ENCODE assay signal across 20 mouse cellular contexts in genomic region chr4:63556665-63557064, GRCm38 (mm10). TPM values are rescaled to one million over a fixed set of nuclear protein-coding genes. Genes with fewer than 3 reads are reported as not detected.
DNase-seq lines count a peak whose midpoint lies in the region; ATAC-seq and TF ChIP-seq lines count a peak whose summit lies in the region.
"Had no signal": no experiment of that assay in that cellular context is flagged by ENCODE, and none has a peak within 500 bp of the region (broad histone marks: within the 10 kb centered on the region; RNA-seq: fewer than 3 reads in every experiment).

No protein-coding gene starts in this region.

- TF ChIP-seq EP300 in CH12.LX (IDR thresholded peaks at IDR 0.05; ENCODE audit: low read length), result no peak

- in situ Hi-C loops in CH12.LX (cut with MboI; ENCODE audit: low pct_ligation_motif_present, low pct_unique_long_range_greater_than_20kb, low sequenced_read_pairs), result loop anchor here (25.0 kb wide), 1 partner anchor 344 kb away; the partner anchor contains the start of gene Col27a1

- H3K36me3 ChIP-seq in heart, embryonic 12.5 days, result peaks cover 20% of the 10 kb centered on the region
- H3K36me3 ChIP-seq in kidney, postnatal 0 days (ENCODE audit: insufficient read depth, low read length), result peaks cover 20% of the 10 kb centered on the region
- peaks cover 15 to 36% of the 10 kb centered on the region in 2 experiments for H3K36me3 ChIP-seq in CH12.LX (replicated peaks in 1 of 2; ENCODE audit: control insufficient read depth in 1 of 2, insufficient read depth in 1 of 2, low read length in 1 of 2)
- peaks cover 14% of the 10 kb centered on the region for H3K36me3 ChIP-seq in liver, embryonic 15.5 days (replicated peaks)

- TF ChIP-seq RAD21 in CH12.LX (IDR thresholded peaks at IDR 0.05; ENCODE audit: low read depth, low read length), result no peak

- no peak for DNase-seq in heart, adult 18-20 months
- no peak for DNase-seq in kidney, postnatal 0 days (ENCODE audit: low spot score)
- no peak for DNase-seq in kidney, postnatal 36 days
- DNase-seq in CH12.LX (ENCODE audit: extremely low read depth), result no peak
- DNase-seq in cerebellum, adult 18-20 months, result no peak
- no peak for DNase-seq in adipocyte (ENCODE audit: low spot score)
- DNase-seq: lung, postnatal 14 days had no signal

- peak overlapping the region; percentile 75; the same call in 1 of the 2 replicates for H3K4me2 ChIP-seq in heart, embryonic 12.5 days
- H3K4me2 ChIP-seq in kidney, postnatal 0 days (ENCODE audit: low read length), result no peak overlapping the region
- no peak overlapping the region for H3K4me2 ChIP-seq in CH12.LX (ENCODE audit: insufficient read depth, low read depth, poor library complexity, severe bottlenecking)
- H3K4me2 ChIP-seq in liver, embryonic 15.5 days, result no peak overlapping the region
- H3K4me2 ChIP-seq: embryonic facial prominence, embryonic 13.5 days; hindbrain, embryonic 15.5 days; midbrain, embryonic 13.5 days had no signal

- H3K9me3 ChIP-seq in heart, embryonic 12.5 days (replicated peaks), result no peaks in the 10 kb centered on the region
- H3K9me3 ChIP-seq in kidney, postnatal 0 days (replicated peaks; ENCODE audit: low read length), result no peaks in the 10 kb centered on the region
- H3K9me3 ChIP-seq in CH12.LX (replicated peaks; ENCODE audit: low read length), result no peaks in the 10 kb centered on the region
- no peaks in the 10 kb centered on the region for H3K9me3 ChIP-seq in liver, embryonic 15.5 days (replicated peaks)
- H3K9me3 ChIP-seq: embryonic facial prominence, embryonic 13.5 days; hindbrain, embryonic 15.5 days; midbrain, embryonic 13.5 days had no signal

- no peak for TF ChIP-seq CTCF in kidney, postnatal 0 days (IDR thresholded peaks at IDR 0.05; ENCODE audit: low read depth)
- no peak for TF ChIP-seq CTCF in CH12.LX (conservative IDR thresholded peaks at IDR 0.05 in 1 of 2, IDR thresholded peaks at IDR 0.05 in 1 of 2; ENCODE audit: low read depth in 2 of 2, low read length in 2 of 2)

- dilution Hi-C loops in CH12.LX (cut with MboI; ENCODE audit: extremely low pct_ligation_motif_present, extremely low pct_unique_long_range_greater_than_20kb, low sequenced_read_pairs), result no loop called here

- no peak for ATAC-seq in heart, embryonic 12.5 days (ENCODE audit: insufficient number of reproducible peaks, low FRiP score)
- no peak for ATAC-seq in kidney, postnatal 0 days (replicated peaks; ENCODE audit: low FRiP score, low read depth)
- ATAC-seq in liver, embryonic 15.5 days (ENCODE audit: insufficient read depth), result no peak
- ATAC-seq: midbrain, embryonic 13.5 days had no signal

- no peaks in the 10 kb centered on the region for H3K79me2 ChIP-seq in CH12.LX (replicated peaks; ENCODE audit: control insufficient read depth, extremely low read depth, insufficient read depth, poor library complexity, severe bottlenecking)

- H3K27me3 ChIP-seq in heart, embryonic 12.5 days (replicated peaks), result no peaks in the 10 kb centered on the region
- no peaks in the 10 kb centered on the region for H3K27me3 ChIP-seq in kidney, postnatal 0 days (ENCODE audit: insufficient read depth, low read length)
- no peaks in the 10 kb centered on the region for H3K27me3 ChIP-seq in CH12.LX (replicated peaks)
- H3K27me3 ChIP-seq in liver, embryonic 15.5 days, result no peaks in the 10 kb centered on the region
- H3K27me3 ChIP-seq: embryonic facial prominence, embryonic 13.5 days; hindbrain, embryonic 15.5 days had no signal

- H3K4me3 ChIP-seq in heart, embryonic 12.5 days, result no peak overlapping the region
- no peak overlapping the region for H3K4me3 ChIP-seq in kidney, postnatal 0 days (replicated peaks; ENCODE audit: low read depth, low read length)
- no peak overlapping the region for H3K4me3 ChIP-seq in CH12.LX (replicated peaks in 1 of 3; ENCODE audit: low read depth in 2 of 3, low read length in 2 of 3, poor library complexity in 1 of 3)
- no peak overlapping the region for H3K4me3 ChIP-seq in liver, embryonic 15.5 days (replicated peaks)
- H3K4me3 ChIP-seq: embryonic facial prominence, embryonic 13.5 days; hindbrain, embryonic 15.5 days; midbrain, embryonic 13.5 days had no signal

- H3K4me1 ChIP-seq in heart, embryonic 12.5 days (replicated peaks), result peaks cover 39% of the 10 kb centered on the region
- H3K4me1 ChIP-seq in kidney, postnatal 0 days (replicated peaks; ENCODE audit: insufficient read depth, low read length), result peaks cover 20% of the 10 kb centered on the region
- peaks cover 28 to 52% of the 10 kb centered on the region in 2 experiments for H3K4me1 ChIP-seq in CH12.LX (ENCODE audit: control insufficient read depth in 1 of 2, insufficient read depth in 2 of 2)
- peaks cover 73% of the 10 kb centered on the region for H3K4me1 ChIP-seq in liver, embryonic 15.5 days (replicated peaks)

- TF ChIP-seq POLR2A in CH12.LX (IDR thresholded peaks at IDR 0.05; ENCODE audit: low read depth, low read length), result no peak

- no peak overlapping the region for H3K27ac ChIP-seq in heart, embryonic 12.5 days (ENCODE audit: poor library complexity, severe bottlenecking)
- 0 out of 2 replicates have a peak overlapping the region, but pooled peaks have one; percentile 13 for H3K27ac ChIP-seq in kidney, postnatal 0 days
- H3K27ac ChIP-seq in CH12.LX (ENCODE audit: insufficient read depth, low read depth), result no peak overlapping the region
- H3K27ac ChIP-seq in liver, embryonic 15.5 days (replicated peaks), result peak overlapping the region; percentile 79; the same call in 1 of the 2 replicates
- H3K27ac ChIP-seq: embryonic facial prominence, embryonic 13.5 days; hindbrain, embryonic 15.5 days; midbrain, embryonic 13.5 days had no signal

- 0 out of 2 replicates have a peak overlapping the region, but pooled peaks have one; percentile 9 for H3K9ac ChIP-seq in heart, embryonic 12.5 days
- H3K9ac ChIP-seq in kidney, postnatal 0 days (ENCODE audit: low read depth, low read length), result no peak overlapping the region
- no peak overlapping the region for H3K9ac ChIP-seq in CH12.LX (ENCODE audit: insufficient read depth, low read depth)
- H3K9ac ChIP-seq in liver, embryonic 15.5 days, result no peak overlapping the region
- H3K9ac ChIP-seq: embryonic facial prominence, embryonic 13.5 days; hindbrain, embryonic 15.5 days; midbrain, embryonic 13.5 days had no signal

- WGBS in heart, embryonic 12.5 days, result 61% methylated on average over 5 of the region's 5 CpGs
- WGBS in kidney, postnatal 0 days, result 62% methylated on average over 5 of the region's 5 CpGs
- 54% methylated on average over 5 of the region's 5 CpGs for WGBS in liver, embryonic 15.5 days (ENCODE audit: insufficient replicate concordance)

TF ChIP-seq in CH12.LX, 34 proteins besides CTCF, POLR2A, EP300 and RAD21:
- no peak for TF ChIP-seq JUND (conservative IDR thresholded peaks at IDR 0.05; ENCODE audit: low read depth, low read length)
- peak; percentile 23; the same call in 1 of the 2 replicates for TF ChIP-seq IRF4 (IDR thresholded peaks at IDR 0.05; ENCODE audit: low read depth, low read length)
- peak; percentile 56 for TF ChIP-seq MEF2A (IDR thresholded peaks at IDR 0.05; ENCODE audit: borderline replicate concordance, low read depth, low read length)
TF ChIP-seq in CH12.LX: peak in this region for 2.

RNA-seq across cellular contexts. Expression of gene Tmem268, which starts 1.9 kb away (rescaled TPM):
- polyA plus RNA-seq in heart, embryonic 12.5 days (2016; fragmentation: Nextera tagmentation; extraction: Ambion mirVana), result 5.3 and 5.6 TPM in 2 replicates
- total RNA-seq in heart, adult 18-20 months (2021), result 10 to 100 TPM; 13.8 to 14.5 TPM
- polyA plus RNA-seq in kidney, postnatal 0 days (2015; fragmentation: Nextera tagmentation; extraction: Ambion mirVana), result 5.3 and 5.4 TPM in 2 replicates
- 9.4 TPM in 2 replicates for total RNA-seq in CH12.LX (2012; rRNA removed)
- total RNA-seq in CH12.LX (2014; rRNA removed), result 8.3 and 9.9 TPM in 2 replicates
- 10.5 and 11.1 TPM in 2 replicates for polyA plus RNA-seq in CH12.LX (2012; ENCODE audit: insufficient read length, low read depth)
- 9.6 and 11.7 TPM in 2 replicates for polyA plus RNA-seq in liver, embryonic 15.5 days (2015; fragmentation: Nextera tagmentation; extraction: Ambion mirVana)

RNA-seq across cellular contexts. Expression of gene Atp6v1g1, which starts 12.1 kb away (rescaled TPM):
- polyA plus RNA-seq in heart, embryonic 12.5 days (2016; fragmentation: Nextera tagmentation; extraction: Ambion mirVana), result 196 and 202 TPM in 2 replicates
- total RNA-seq in heart, adult 18-20 months (2021), result 100 to 1,000 TPM; 143 to 157 TPM
- polyA plus RNA-seq in kidney, postnatal 0 days (2015; fragmentation: Nextera tagmentation; extraction: Ambion mirVana), result 405 and 416 TPM in 2 replicates
- 70.4 and 78.7 TPM in 2 replicates for total RNA-seq in CH12.LX (2012; rRNA removed)
- 143 and 154 TPM in 2 replicates for total RNA-seq in CH12.LX (2014; rRNA removed)
- polyA plus RNA-seq in CH12.LX (2012; ENCODE audit: insufficient read length, low read depth), result 95.1 and 111 TPM in 2 replicates
- 125 and 128 TPM in 2 replicates for polyA plus RNA-seq in liver, embryonic 15.5 days (2015; fragmentation: Nextera tagmentation; extraction: Ambion mirVana)

RNA-seq across cellular contexts. Expression of gene Gm11213, which starts 48.4 kb away (rescaled TPM):
- polyA plus RNA-seq in heart, embryonic 12.5 days (2016; fragmentation: Nextera tagmentation; extraction: Ambion mirVana), result not detected in 2 replicates
- not detected for total RNA-seq in heart, adult 18-20 months (2021)
- polyA plus RNA-seq in kidney, postnatal 0 days (2015; fragmentation: Nextera tagmentation; extraction: Ambion mirVana), result not detected in 2 replicates
- total RNA-seq in CH12.LX (2012; rRNA removed), result not detected in 2 replicates
- total RNA-seq in CH12.LX (2014; rRNA removed), result not detected in 2 replicates
- polyA plus RNA-seq in CH12.LX (2012; ENCODE audit: insufficient read length, low read depth), result not detected in 2 replicates
- not detected in 2 replicates for polyA plus RNA-seq in liver, embryonic 15.5 days (2015; fragmentation: Nextera tagmentation; extraction: Ambion mirVana)
- total RNA-seq: adrenal gland, adult 18-20 months; common myeloid progenitor, adult 5-6 weeks; ES-E14; layer of hippocampus, adult 18-20 months; left cerebral cortex, adult 18-20 months had no signal
- polyA plus RNA-seq: cerebellum, adult 2 months; embryonic facial prominence, embryonic 13.5 days; gonadal fat pad, adult 2 months; hindbrain, embryonic 15.5 days; limb, embryonic 11.5 days; midbrain, embryonic 13.5 days had no signal

Comparison
In these comparisons a context has a peak if more than half of its experiments do, and no peak if none do; other contexts are left out.
1. H3K27ac ChIP-seq: peak in kidney, postnatal 0 days (single experiment) and liver, embryonic 15.5 days (single experiment); none in heart, embryonic 12.5 days (single experiment) and CH12.LX (single experiment).